ENCODE assay signal across 19 mouse cellular contexts in genomic region chr10:95197377-95197776, GRCm38 (mm10).
A peak's percentile ranks its signal among the peaks of the same experiment; 100 is the strongest.
DNase-seq lines count a peak whose midpoint lies in the region; ATAC-seq and TF ChIP-seq lines count a peak whose summit lies in the region.
"Had no signal": no experiment of that assay in that cellular context is flagged by ENCODE, and none has a peak within 500 bp of the region (broad histone marks: within the 10 kb centered on the region; RNA-seq: fewer than 3 reads in every experiment).

No protein-coding gene starts in this region.

- no peak for TF ChIP-seq POLR2A in kidney, adult 2 months (IDR thresholded peaks at IDR 0.05; ENCODE audit: low read depth, low read length)

- no peaks in the 10 kb centered on the region for H3K9me3 ChIP-seq in lung, embryonic 14.5 days (ENCODE audit: low read depth, low read length)
- H3K9me3 ChIP-seq: embryonic facial prominence, embryonic 10.5 days; forebrain, embryonic 12.5 days; hindbrain, embryonic 12.5 days; limb, embryonic 13.5 days; neural tube, embryonic 15.5 days had no signal

- H3K4me1 ChIP-seq in kidney, adult 2 months (ENCODE audit: control insufficient read depth, insufficient read depth, low read length) = peaks cover 4% of the 10 kb centered on the region; the same call in 1 of the 2 replicates
- peaks cover 19% of the 10 kb centered on the region; the same call in 1 of the 2 replicates for H3K4me1 ChIP-seq in lung, embryonic 14.5 days (ENCODE audit: insufficient read depth)

- ATAC-seq in lung, embryonic 14.5 days (ENCODE audit: insufficient read depth) = peak; percentile 58; the same call in 1 of the 2 replicates
- no peak for ATAC-seq in erythroblast, adult 5-6 weeks (replicated peaks; ENCODE audit: low FRiP score, poor library complexity, severe bottlenecking)
- ATAC-seq: midbrain, embryonic 16.5 days had no signal

- WGBS in kidney, adult 2 months = 74% methylated on average over 8 of the region's 8 CpGs
- 41% methylated on average over 8 of the region's 8 CpGs for WGBS in lung, embryonic 14.5 days

- H3K9ac ChIP-seq in lung, embryonic 14.5 days = no peak overlapping the region
- H3K9ac ChIP-seq: forebrain, embryonic 12.5 days; hindbrain, embryonic 12.5 days; limb, embryonic 13.5 days; neural tube, embryonic 15.5 days had no signal

- no peak for TF ChIP-seq CTCF in kidney, adult 2 months (conservative IDR thresholded peaks at IDR 0.05; ENCODE audit: insufficient read depth, insufficient read length, low read depth, low read length)
- no peak for TF ChIP-seq CTCF in lung, embryonic 14.5 days (IDR thresholded peaks at IDR 0.05; ENCODE audit: low read depth)

- H3K27me3 ChIP-seq in kidney, adult 2 months (replicated peaks; ENCODE audit: control insufficient read depth, insufficient read depth, low read length) = no peaks in the 10 kb centered on the region
- H3K27me3 ChIP-seq in lung, embryonic 14.5 days (ENCODE audit: insufficient read depth, low read length) = no peaks in the 10 kb centered on the region
- H3K27me3 ChIP-seq: forebrain, embryonic 12.5 days; hindbrain, embryonic 12.5 days; neural tube, embryonic 15.5 days had no signal

- H3K27ac ChIP-seq in kidney, adult 2 months (ENCODE audit: insufficient read depth, low read depth, low read length) = no peak overlapping the region
- peak overlapping the region; percentile 51; the same call in 1 of the 2 replicates for H3K27ac ChIP-seq in lung, embryonic 14.5 days (ENCODE audit: low read depth)
- H3K27ac ChIP-seq: embryonic facial prominence, embryonic 10.5 days; forebrain, embryonic 12.5 days; gastrocnemius, adult 2 months; hindbrain, embryonic 12.5 days; limb, embryonic 13.5 days; neural tube, embryonic 15.5 days had no signal

- no peak overlapping the region for H3K4me3 ChIP-seq in kidney, adult 2 months (ENCODE audit: insufficient read depth, low read depth, low read length)
- H3K4me3 ChIP-seq in lung, embryonic 14.5 days (ENCODE audit: low read depth, low read length) = no peak overlapping the region
- H3K4me3 ChIP-seq: embryonic facial prominence, embryonic 10.5 days; forebrain, embryonic 12.5 days; gastrocnemius, adult 2 months; hindbrain, embryonic 12.5 days; limb, embryonic 13.5 days; neural tube, embryonic 15.5 days had no signal

- no peaks in the 10 kb centered on the region for H3K36me3 ChIP-seq in kidney, adult 2 months (ENCODE audit: control insufficient read depth, insufficient read depth, low read length)
- no peaks in the 10 kb centered on the region for H3K36me3 ChIP-seq in lung, embryonic 14.5 days (ENCODE audit: insufficient read depth)
- H3K36me3 ChIP-seq: embryonic facial prominence, embryonic 10.5 days; forebrain, embryonic 12.5 days; hindbrain, embryonic 12.5 days; limb, embryonic 13.5 days; neural tube, embryonic 15.5 days had no signal

- DNase-seq in kidney, adult 2 months = peak; percentile 57
- no peak for DNase-seq in kidney, adult 18-20 months
- peak; percentile 90 for DNase-seq in lung, embryonic 14.5 days
- DNase-seq in lung, postnatal 36 days = no peak
- peak; percentile 60 for DNase-seq in adrenal gland, postnatal 14 days
- DNase-seq in brain, adult 2 months (ENCODE audit: low read depth, low spot score) = peak; percentile 40
- DNase-seq in thymus, postnatal 25 days = no peak
- DNase-seq: B cell, adult 2 months; cerebellum, adult 9-10 months; gastrocnemius, adult 2 months; thymus, postnatal 14 days had no signal

- H3K4me2 ChIP-seq in lung, embryonic 14.5 days = no peak overlapping the region
- H3K4me2 ChIP-seq: forebrain, embryonic 12.5 days; heart, embryonic 11.5 days; hindbrain, embryonic 12.5 days; limb, embryonic 13.5 days; neural tube, embryonic 15.5 days had no signal

Comparison
In these comparisons a context has a peak if more than half of its experiments do, and no peak if none do; other contexts are left out.
1. DNase-seq: peak in kidney, adult 2 months (single experiment), lung, embryonic 14.5 days (single experiment), adrenal gland, postnatal 14 days (single experiment) and brain, adult 2 months (single experiment); none in kidney, adult 18-20 months (single experiment), lung, postnatal 36 days (single experiment) and thymus, postnatal 25 days (single experiment).